Mouse (Mus musculus): ENCODE data around the gene Ncor2.
A peak's percentile ranks its signal among the peaks of the same experiment; 100 is the strongest.

Gene Ncor2

GRCm38 (mm10) chr5:125024002-125024401 lies 155.0 kb downstream of the Ncor2 start:
- peak; percentile 27 for DNase-seq (ENCODE audit: low read depth, low spot score)

GRCm38 (mm10) chr5:125021298-125021697 lies 157.7 kb downstream of the Ncor2 start:
- peak; percentile 73 for DNase-seq (ENCODE audit: low read depth, low spot score)

GRCm38 (mm10) chr5:125019099-125019498 lies 159.9 kb downstream of the Ncor2 start:
- DNase-seq (ENCODE audit: low read depth, low spot score) = peak; percentile 82

- no peak for DNase-seq (ENCODE audit: low read depth, low spot score)
These were observed 161.7 kb downstream of the Ncor2 start for GRCm38 (mm10) chr5:125017332-125017731.

- DNase-seq (ENCODE audit: low read depth, low spot score) = no peak
These were observed 162.4 kb downstream of the Ncor2 start for GRCm38 (mm10) chr5:125016421-125017242.

- DNase-seq (ENCODE audit: low read depth, low spot score) = no peak
These were observed 163.4 kb downstream of the Ncor2 start for GRCm38 (mm10) chr5:125015576-125015975.

- DNase-seq (ENCODE audit: low read depth, low spot score) = no peak
These were observed 164.0 kb downstream of the Ncor2 start for GRCm38 (mm10) chr5:125015066-125015465.

GRCm38 (mm10) chr5:125014497-125014896 lies 164.5 kb downstream of the Ncor2 start:
- DNase-seq (ENCODE audit: low read depth, low spot score) = peak; percentile 60

- DNase-seq (ENCODE audit: low read depth, low spot score) = no peak
These were observed 167.4 kb downstream of the Ncor2 start for GRCm38 (mm10) chr5:125011628-125012027.

- DNase-seq (ENCODE audit: low read depth, low spot score) = no peak
These were observed 167.9 kb downstream of the Ncor2 start for GRCm38 (mm10) chr5:125011166-125011565.

- no peak for DNase-seq (ENCODE audit: low read depth, low spot score)
These were observed 172.1 kb downstream of the Ncor2 start for GRCm38 (mm10) chr5:125006896-125007295.

GRCm38 (mm10) chr5:125005871-125006652 lies 173.0 kb downstream of the Ncor2 start:
- DNase-seq (ENCODE audit: low read depth, low spot score) = no peak

- DNase-seq (ENCODE audit: low read depth, low spot score) = no peak
These were observed 175.2 kb downstream of the Ncor2 start for GRCm38 (mm10) chr5:125003873-125004255.

- DNase-seq (ENCODE audit: low read depth, low spot score) = no peak
These were observed 175.8 kb downstream of the Ncor2 start, which contains the start of gene Rflna for GRCm38 (mm10) chr5:125002969-125003872. TSS of gene Rflna (plus strand) at chr5:125003221.

- DNase-seq (ENCODE audit: low read depth, low spot score) = no peak
These were observed 178.2 kb downstream of the Ncor2 start for GRCm38 (mm10) chr5:125000756-125001250.

GRCm38 (mm10) chr5:124997913-124998312 lies 181.1 kb downstream of the Ncor2 start:
- DNase-seq (ENCODE audit: low read depth, low spot score) = no peak

GRCm38 (mm10) chr5:124996816-124997215 lies 182.2 kb downstream of the Ncor2 start:
- no peak for DNase-seq (ENCODE audit: low read depth, low spot score)

- DNase-seq (ENCODE audit: low read depth, low spot score) = no peak
These were observed 186.1 kb downstream of the Ncor2 start for GRCm38 (mm10) chr5:124992891-124993290.

- DNase-seq (ENCODE audit: low read depth, low spot score) = no peak
These were observed 186.7 kb downstream of the Ncor2 start for GRCm38 (mm10) chr5:124992323-124992722.

- no peak for DNase-seq (ENCODE audit: low read depth, low spot score)
These were observed 189.3 kb downstream of the Ncor2 start for GRCm38 (mm10) chr5:124989724-124990123.

GRCm38 (mm10) chr5:124986656-124987055 lies 192.4 kb downstream of the Ncor2 start:
- no peak for DNase-seq (ENCODE audit: low read depth, low spot score)
